Mouse (Mus musculus) heart, postnatal 0 days (tissue): ENCODE measurements around the gene Hk3.

Source experiments
- CTCF ChIP-seq: IDR thresholded peaks from 2 replicates; pipeline ENCODE4 v1.5.1; 2016; ENCODE audit warnings: antibody characterized with exemption, control low read depth, low read depth
- EP300 ChIP-seq: IDR thresholded peaks from 2 replicates; pipeline ENCODE4 v1.6.1; 2016; ENCODE audit warnings: antibody characterized with exemption, low read depth

DNA sequence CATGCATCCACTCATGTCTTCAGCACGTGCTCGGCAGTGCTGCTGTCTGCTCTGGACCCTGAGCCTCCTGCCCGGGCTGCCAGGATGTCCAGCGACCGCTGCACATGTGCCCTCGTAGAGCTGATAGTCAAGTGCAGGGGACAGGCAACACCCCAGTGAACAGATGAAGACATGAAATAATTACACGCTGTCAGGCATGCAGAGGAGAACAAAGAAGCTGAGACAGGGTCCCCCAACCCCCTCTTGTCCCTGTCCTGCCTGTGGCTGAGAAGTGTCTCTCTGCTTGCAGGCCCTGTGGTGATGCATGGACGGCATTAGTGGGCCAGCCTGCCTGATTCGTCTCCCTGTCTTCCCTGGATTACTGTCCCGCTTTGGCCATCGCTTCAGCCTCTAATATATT is 53.7 kb downstream of the Hk3 start:
- TF ChIP-seq EP300 (no peak), CTCF (no peak)
